Mouse (Mus musculus) lung, postnatal 36 days (tissue): ENCODE data around the gene Elp5.
"Not testable (repeated sequence)": the region's sequence is repeated elsewhere in the genome, so short reads cannot be mapped to it uniquely, and the experiment has no call there.

Experiments used
- DNase-seq: peaks from one replicate; pipeline ENCODE4 v3.0.0; 2022; ENCODE audit warnings: mixed read lengths

Elp5 gene

DNA sequence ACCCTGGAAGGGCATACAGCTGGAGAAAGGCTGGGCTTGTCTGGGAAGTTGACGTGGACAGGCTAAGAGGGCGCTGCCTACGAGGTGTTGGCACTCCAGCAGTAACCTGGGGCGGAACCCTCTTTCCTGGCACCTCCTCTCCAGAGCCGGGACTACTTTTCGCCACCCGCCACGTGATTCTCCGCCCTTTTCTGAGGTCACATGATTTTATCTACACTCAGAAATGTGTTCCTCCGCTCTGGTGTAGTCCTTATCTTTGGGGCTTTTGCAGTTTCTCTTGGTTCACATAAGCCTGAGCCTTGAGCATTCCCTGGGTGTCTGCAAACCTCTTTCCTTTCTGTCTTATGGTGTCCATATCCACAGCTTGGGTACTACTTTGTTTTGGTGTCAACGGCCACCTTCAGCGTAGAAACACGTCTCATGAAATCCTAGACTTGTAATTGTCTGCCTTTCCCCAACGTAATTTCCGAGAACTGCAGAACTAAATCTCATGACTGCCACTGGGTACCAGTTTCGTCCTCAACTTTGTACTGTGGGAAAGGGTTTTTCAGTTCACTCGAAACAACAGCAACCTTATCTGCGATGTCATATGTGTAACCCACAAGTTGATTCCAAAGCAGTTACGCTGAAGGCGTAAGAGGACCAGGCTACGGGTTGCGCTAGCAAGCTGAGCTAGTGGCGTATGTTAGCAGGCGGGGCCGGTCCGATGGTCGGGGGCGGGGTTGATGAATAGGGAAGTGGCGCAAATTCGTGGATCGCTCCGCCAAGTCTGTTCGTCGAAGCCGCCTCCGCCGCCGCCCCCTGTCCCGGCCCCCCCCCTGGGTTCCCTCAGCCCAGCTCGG lies 8.8 kb upstream of the Elp5 start, which contains the start of gene Gabarap:
TSS of gene Gabarap (plus strand) at position 294 of the 842 bp plus-strand sequence.
- peak; percentile 99 for DNase-seq

DNA sequence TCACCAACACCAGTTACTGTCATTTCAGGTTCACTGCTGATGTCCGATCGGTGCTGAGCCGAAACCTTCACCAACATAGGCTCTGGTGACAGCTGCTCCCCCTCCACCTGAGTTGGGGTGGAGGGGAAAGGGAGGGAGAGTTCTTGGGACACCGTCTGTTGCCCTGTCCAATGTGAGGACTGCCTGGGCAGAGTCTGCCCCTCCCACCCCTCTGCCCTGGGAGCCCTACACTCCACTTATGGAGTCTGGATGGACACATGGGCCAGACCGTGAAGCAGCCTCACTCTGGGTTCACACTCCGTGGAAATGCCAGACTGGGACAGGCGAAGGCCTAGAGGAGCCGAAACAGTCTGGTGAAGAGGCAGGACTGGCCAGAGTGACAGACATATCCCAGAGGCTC lies 7.6 kb upstream of the Elp5 start:
- no peak for DNase-seq

DNA sequence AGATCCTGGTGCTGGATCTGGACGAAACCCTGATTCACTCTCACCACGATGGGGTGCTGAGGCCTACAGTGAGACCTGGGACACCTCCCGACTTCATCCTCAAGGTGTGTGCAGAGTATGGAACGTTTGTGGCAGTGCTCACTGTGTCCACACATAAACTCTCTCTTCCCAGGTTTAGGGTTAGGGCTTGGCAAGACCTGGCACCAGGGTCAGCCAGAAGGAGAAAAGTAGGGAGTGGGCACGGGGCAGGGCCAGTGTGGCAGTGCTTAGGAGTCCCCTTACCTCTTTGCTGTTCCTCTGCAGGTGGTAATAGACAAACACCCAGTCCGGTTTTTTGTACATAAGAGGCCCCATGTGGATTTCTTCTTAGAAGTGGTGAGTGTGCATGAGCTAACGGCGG lies 2.1 kb upstream of the Elp5 start:
- DNase-seq = no peak

DNA sequence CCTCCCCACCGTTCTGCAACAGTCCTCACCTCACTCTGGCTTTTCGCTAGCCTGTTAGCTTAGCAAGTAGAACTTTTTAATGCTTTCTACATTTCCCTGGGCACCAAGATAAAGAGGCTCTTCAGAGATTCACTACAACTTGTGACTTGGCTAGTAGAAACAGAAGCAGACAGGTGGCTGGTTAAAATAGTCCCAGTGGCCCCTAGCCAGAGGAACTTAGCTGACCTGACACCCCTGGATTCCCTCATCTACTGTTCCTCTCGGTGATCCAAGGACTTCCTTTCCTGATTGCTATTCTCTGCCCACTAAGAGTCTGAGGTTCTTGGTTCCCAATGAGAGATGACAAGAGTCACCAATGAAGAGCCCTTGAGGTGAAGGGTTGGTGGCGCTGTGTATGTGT lies 1.1 kb upstream of the Elp5 start:
- DNase-seq = no peak

DNA sequence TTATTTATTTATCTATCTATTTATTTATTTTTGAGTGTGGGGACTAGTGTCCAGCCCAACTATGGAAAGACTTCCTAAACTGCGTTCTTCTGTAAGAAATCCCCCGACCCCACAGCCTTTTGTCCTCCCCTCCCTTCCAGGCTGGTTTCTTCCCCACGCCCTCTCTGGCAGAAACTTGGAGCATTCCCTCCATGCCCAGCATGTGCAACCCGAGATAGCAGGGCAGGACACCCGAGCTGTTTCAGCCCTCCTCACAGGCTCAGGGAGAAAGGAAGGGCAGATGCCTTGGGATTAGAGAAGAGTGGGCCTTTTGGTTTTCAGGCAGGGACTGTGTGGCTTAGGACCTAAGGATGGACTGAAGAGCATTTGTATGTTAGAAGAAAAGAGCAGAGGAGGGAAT lies 560 bp upstream of the Elp5 start:
- no peak for DNase-seq

DNA sequence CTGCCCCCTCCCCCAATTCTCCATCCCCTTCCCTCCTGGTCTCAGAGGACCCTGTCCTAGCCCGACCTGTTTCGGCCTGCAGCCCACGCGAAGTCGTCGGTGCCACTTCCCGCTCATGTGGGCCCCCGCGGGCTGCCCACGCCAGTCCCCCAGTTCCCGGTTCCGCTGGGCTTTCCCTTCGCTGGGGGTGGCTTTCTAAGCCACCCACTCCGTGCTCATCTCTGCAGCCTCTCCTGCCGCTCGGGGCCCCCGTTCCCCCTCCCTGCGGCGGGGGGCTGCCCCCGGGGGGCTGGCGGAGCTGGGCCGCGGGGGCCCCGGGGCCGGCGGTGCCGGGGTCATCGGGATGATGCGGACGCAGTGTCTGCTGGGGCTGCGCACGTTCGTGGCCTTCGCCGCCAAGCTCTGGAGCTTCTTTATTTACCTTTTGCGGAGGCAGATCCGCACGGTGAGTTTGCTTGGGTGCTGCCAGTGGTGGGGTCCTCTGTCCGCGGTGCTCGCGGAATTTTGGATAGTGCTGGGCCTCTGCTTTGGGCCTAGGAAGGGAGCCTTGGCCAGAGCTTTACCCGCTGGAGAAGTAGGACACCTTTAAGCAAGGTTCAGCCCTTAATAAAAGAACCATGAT lies 1.1 kb downstream of the Elp5 start, which contains the start of gene Ctdnep1:
TSS of gene Ctdnep1 (plus strand) at position 16 of the 622 bp plus-strand sequence.
- no peak for DNase-seq

DNA sequence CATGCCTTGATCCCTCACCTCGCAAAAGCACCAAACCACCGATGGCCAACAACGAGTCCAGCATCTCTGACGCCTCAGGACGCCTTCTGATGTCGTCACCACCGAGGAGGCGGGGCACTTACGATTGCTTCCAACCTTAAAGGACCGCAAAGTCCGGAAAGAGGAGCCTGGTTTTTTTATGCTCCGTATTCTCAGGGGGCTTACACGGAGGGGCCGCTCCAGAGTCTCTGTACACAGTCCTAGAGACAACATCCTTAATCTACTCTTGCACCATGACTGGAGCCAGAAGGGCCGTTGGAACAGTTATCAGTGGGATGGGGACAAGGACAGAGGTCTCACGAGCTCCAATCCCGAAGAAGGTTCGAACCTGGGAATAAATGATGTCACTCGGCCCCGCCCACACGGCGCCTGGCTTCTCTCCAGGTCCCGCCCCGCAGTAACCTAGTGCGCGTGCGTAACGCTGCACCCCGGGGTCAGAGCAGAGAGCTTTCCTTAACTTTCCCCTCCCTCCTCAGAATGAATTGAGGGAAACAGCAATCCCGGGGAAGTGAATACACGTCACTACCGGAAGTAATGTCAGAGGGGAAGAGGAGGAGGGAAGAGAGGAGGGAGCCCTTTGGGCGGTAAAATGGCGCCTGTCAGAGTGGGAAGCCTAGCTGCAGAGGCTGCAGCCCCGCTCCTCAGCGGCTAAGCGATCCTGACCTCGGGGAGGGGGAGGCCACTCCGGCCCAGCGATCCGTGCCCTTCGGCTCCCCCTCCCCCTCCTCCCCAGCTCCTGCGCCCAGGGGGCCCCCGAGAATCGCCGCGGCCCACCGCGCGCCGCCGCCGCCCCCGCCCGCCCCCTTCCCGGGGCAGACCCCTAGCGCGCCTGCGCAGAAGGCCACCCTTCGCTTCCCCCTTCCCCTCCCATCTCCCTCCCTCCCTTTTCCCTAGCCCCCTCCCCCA lies 1.8 kb downstream of the Elp5 start:
- DNase-seq = peak; percentile 98

DNA sequence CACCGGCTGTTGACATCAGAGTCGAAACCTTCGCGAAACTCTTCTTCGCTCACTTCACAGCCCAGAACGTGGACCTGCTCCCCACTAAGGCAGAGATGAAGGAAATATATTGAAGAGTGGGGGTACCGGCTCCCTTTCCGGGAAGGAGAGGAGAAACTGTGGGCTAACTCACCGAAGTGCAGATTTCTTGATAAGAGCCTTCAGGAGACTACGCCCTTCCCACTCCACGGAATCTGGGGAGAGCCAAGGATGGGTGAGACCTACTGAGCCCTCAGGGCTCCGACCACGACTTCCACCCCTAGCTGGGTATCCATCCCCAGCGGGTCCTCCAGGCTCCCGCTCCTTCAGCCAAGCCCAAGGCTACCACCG lies 2.5 kb downstream of the Elp5 start:
- DNase-seq = no peak

DNA sequence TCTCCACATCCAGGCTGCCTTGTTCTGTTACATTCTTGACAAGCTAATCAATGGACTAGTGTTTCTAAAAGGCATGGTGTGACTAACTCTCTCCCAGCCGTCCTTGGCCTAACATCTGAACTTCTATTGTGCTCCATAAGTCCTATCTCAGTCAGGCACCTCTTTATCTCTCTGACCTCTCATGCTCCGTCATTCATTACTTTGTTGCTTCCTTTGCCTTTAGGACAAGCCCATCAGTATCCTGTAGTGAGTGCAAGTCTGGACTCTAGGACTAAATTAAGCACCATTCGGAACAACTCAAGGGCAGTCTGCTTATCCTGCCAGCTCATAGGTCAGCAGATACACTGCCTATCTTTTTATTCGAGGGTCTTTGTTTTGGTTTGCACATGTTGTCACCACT lies 6.0 kb downstream of the Elp5 start:
- DNase-seq = no peak

DNA sequence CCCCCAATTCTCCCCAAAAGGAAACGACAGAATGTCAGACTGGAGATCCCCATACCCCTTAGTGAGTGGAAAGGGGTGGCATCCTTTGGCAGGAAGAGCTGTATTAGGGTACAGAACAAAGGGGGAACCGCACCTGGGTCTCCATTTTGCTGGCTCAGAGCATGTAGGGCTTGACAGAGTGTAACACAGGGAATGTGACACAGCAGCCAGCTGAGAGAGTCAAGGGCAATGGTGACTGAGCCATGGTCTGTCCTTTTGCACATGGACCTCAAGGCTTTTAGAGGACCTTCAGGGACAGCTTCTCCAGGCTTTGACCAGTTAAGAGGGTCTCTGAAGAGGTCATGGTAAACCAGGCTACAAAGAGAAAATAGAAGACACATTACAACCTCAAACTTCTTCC lies 7.4 kb downstream of the Elp5 start:
- no peak for DNase-seq

DNA sequence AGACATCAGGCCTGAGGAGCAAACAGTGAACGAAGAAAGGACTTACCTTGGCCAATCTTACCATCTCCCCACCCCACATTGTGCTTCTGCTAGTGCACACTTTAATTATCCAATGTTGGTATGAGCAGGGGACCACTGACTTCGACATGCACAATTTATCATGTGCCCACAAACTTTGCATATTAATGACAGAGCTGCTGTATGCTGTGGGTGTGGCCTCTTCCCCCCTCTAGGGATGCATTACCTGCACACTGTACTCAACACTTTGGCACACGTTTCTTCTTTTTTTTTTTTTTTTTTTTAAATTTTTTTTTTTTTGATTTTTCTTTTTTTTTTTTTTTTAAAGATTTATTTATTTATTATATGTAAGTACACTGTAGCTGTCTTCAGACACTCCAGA lies 11.5 kb downstream of the Elp5 start:
- DNase-seq = no peak

DNA sequence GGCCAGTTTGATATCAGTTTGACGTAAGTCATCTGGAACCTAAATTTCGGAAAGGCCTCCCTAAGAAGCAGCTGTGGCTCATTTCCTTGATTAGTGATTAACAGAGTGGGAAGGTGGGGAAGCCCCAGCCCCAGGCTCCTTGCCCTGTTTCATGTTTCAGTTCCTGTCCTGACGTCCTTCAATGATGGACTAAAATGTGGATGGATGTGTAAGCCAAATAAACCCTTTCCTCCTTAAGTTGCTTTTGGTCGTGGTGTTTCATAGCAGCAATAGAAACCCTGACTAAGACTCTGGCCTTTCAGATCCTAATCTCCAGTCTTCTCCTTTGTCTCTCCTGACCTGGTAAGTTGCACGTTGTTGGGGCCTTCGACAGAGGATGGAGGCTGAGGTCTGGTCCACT lies 12.1 kb downstream of the Elp5 start:
- DNase-seq = no peak

DNA sequence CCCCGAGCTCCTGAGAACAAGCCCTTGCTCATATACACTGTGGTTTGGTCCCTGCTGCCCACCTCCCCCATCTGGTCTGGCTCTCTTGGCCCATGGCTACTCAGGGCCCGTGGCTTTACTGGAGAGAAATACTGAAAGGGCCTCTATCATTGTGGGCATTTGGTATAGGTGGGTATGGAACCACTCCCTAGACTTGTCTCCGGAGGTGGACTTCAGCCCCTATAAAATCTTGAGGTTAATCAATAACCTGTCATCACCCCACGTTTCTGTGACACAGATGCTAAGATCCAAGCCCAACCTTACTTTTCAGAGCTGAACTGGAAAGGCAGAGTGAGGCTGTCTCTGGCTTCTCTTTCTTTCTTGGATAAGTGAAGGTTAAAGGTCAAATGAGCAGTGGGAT lies 13.5 kb downstream of the Elp5 start:
- no peak for DNase-seq

DNA sequence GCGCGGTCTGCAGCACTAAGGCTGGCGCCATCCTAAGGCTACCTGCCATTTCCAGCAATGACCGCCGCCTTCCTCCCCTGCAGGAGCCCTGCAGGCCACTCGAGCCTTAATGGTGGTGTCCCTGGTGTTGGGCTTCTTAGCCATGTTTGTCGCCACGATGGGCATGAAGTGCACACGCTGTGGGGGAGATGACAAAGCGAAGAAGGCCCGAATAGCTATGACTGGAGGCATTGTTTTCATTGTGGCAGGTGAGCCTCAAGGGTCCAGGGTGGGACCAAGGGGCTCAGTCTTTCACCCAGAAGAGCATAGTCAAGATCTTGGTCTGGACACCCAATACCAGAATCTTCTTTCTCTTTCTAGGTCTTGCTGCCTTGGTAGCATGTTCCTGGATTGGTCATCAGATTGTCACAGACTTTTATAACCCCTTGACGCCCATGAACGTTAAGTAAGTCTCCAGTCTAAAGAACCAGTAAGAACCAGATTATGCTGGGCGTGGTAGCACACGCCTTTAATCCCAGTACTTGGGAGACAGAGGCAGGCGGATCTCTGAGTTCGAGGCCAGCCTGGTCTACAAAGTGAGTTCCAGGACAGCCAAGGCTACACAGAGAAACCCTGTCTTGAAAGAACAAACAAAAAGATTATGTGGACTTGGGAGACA lies 15.3 kb downstream of the Elp5 start:
- no peak for DNase-seq

DNA sequence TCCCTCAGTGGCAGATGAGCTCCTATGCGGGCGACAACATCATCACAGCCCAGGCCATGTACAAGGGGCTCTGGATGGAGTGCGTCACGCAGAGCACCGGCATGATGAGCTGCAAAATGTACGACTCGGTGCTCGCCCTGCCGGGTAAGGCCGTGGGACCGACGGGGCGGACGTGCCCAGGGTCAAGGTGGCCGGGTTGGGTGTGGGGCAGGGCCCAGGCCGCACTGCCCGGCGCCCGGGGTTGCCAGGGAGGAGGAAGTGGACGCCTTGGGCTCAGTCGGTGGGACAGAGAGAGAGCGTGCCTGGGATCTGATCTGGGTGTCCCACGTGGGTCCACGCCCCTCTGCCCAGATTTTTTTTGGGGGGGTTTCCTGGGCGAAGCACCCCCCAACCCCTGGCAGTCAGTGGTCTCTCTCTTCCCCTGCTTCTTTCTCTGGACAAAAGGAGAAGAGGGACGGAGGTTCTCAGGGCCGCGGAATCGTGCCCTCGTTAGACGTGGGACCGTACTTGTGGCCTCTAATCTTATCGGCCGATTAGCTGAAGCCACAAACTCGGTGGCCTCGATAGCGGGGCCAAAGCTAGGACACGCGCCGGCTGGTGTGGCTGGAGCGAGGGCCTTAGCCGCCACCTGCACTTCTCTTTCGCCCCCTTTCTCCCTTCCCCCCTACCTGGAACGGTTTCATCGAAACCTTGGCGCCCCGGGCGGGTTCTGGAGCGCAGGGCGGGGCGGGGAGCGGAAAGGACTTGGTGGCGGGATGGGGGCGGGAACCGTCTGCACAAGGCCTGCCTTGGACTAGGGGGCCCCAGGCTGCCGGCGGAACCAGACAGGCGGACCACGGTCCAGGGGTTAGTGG lies 16.1 kb downstream of the Elp5 start:
- peak; percentile 63 for DNase-seq

DNA sequence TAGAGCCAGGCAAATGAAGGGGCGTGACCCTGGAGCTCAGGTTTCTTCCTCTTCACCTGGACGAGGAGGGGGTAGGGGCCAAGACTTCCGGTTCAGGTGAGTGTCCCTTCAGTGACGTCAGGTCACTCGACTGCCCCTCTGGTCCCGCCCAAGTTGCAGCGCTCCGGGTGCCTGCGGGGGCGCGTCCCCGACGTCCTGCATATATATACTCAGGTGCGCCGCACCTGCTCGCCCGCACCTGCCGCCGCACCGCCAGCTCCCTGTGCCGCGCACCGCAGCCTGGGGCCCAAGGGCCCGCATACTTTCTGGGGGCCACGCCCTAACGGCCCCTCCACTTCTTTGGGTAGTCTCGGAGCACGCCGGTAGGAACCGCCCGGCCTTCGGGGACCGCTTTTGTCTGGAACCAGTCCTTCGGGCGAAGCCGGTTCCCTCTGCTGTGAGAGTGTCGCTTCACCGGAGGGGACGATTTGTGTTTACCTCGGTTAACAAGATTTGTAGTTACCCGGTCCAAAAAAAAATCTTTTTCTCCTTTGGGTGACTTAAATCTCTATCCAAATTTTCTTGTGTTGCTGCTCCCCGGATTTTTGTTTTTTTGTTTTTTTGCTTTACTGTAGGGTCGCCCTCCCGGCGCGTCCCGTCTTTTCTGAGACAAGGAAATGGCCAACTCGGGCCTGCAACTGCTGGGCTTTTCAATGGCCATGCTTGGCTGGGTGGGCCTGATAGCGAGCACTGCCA lies 16.9 kb downstream of the Elp5 start:
- peak; percentile 91 for DNase-seq

DNA sequence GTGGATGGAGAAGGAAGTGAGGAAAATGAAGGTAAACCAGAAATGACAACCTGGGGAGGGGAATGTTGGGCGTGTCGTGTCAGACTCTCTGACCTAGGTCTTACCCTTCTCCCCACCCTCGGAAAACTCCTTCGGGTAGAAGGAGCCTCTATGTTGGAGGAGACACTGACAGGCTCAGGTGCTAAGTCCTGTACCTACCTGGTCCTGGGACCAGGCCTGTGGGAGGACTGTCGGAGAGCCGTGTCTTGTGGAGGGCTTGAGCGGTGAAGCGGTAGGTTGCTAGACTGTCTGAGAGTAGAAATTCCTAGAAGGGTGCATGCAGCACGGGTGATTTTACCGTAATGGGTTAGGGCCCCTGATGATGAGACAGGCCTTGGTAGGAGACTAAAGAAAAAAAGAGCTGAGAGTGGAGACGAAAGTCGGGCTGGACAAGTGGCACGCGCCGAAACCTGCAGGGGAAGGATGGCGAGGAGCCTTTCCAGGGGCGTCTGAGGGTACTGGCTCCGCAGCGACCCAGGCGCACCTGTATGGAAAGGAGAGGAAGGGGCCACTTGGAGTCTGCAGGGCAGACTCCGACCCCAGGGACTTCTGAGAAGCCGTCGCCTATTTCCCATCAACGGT lies 17.6 kb downstream of the Elp5 start, which contains the start of gene Cldn7:
TSS of gene Cldn7 (plus strand) at position 130 of the 621 bp plus-strand sequence.
- DNase-seq = no peak

DNA sequence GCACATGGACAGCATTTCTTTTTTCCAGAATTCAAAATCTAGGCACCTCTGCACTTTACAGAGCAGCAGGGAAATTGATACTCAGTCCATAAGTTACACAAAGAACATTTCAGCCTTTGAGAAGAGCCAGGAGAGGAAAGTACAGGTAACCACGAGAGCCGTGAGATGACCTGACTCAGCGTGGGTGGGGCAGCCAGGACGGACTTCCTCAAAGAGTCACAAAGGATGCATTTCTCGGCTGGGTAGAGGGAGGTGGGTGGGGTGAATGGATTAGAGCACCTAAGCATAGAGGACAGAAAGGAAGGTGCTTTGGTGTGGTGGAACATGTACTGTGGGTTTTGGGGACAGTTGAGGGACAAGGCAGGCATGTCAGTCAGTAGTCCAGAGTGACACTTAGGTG lies 20.5 kb downstream of the Elp5 start:
- DNase-seq = no peak

DNA sequence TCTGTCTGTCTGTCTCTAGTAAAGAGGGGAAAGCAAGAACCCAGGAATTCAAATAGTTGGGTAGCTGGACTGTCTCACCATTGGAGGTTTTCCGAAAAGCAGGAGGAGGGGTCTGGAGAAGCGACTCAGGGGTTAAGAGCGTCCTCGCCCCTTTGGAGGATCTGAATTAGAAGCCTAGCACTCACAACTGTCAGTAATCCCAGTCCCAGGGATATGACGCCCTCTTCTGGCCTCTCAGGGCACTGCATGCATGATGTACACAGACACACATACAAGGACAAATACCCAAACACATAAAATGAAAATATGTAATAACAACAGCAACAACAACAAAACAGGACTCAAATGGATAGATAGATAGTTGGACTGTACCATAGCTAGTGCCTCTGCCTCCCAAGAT lies 21.7 kb downstream of the Elp5 start:
- no peak for DNase-seq

DNA sequence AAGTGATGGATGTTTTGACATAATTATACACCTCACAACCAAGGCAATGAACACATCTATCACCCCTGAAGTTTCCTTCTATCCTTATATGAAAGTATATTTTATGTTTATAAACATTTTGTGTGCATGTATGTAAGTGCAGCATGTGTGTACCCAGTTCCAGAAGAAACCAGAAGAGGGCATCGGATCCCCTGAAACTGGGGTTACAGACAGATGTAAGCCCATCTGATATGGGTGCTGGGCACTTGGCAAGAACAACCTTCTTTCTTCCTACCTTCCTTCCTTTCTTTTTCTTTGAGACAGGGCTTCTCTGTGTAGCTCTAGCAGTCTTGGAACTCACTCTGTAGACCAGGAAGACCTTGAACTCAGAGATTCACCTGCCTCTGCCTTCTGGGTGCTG lies 26.1 kb downstream of the Elp5 start:
- DNase-seq = no peak

DNA sequence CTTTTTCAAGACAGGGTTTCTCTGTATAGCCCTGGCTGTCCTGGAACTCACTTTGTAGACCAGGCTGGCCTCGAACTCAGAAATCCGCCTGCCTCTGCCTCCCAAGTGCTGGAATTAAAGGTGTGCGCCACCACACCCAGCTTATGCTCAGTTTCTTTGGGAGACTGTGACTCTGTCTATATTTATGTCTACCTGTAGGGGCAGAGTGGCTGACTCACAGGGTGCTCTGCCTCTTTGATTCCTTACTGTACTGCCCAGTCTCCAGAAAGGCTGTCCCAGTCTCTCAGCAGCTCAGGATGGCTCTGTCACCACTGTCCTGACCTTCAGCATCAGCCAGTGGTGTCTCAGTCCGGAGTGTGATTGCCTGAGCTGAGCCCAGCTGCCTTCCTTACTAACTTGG lies 26.7 kb downstream of the Elp5 start:
- DNase-seq = not testable (repeated sequence)
